Mouse (Mus musculus): ENCODE measurements at regions not wholly inside any gene's neighbourhood (a gene's known extent, or its start where the extent isn't known, plus 50 kb on each side); places are given as distances from the start of the nearest gene placed in this dataset.

- no peak for DNase-seq (ENCODE audit: low spot score in 2 of 2)
Measured at GRCm38 (mm10) chr3:105130228-105130627, 63.6 kb downstream of the 4930564D02Rik start.

GRCm38 (mm10) chr3:105131053-105131452 is 64.4 kb downstream of the 4930564D02Rik start:
- no peak for DNase-seq (ENCODE audit: low spot score in 2 of 2)

- DNase-seq (ENCODE audit: low spot score in 2 of 2): no peak
Measured at GRCm38 (mm10) chr3:105133011-105133410, 66.4 kb downstream of the 4930564D02Rik start.

- DNase-seq (ENCODE audit: low spot score in 2 of 2): no peak
Measured at GRCm38 (mm10) chr3:105141170-105141971, 74.7 kb downstream of the 4930564D02Rik start.

- DNase-seq (ENCODE audit: low spot score in 2 of 2): no peak
Measured at GRCm38 (mm10) chr3:105142631-105143030, 76.0 kb downstream of the 4930564D02Rik start.

GRCm38 (mm10) chr3:105151475-105152157 is 85.0 kb downstream of the 4930564D02Rik start:
- peak; percentile 5 to 18 for DNase-seq (ENCODE audit: low spot score in 2 of 2)

- no peak for DNase-seq (ENCODE audit: low spot score in 2 of 2)
Measured at GRCm38 (mm10) chr3:105152158-105152541, 85.5 kb downstream of the 4930564D02Rik start.

- no peak for DNase-seq (ENCODE audit: low spot score in 2 of 2)
Measured at GRCm38 (mm10) chr3:105158376-105158775, 91.7 kb downstream of the 4930564D02Rik start.

- DNase-seq (ENCODE audit: low spot score in 2 of 2): peak; percentile 34 to 53
Measured at GRCm38 (mm10) chr3:105165355-105165754, 98.7 kb downstream of the 4930564D02Rik start.

GRCm38 (mm10) chr3:105169117-105169516 is 102.5 kb downstream of the 4930564D02Rik start:
- no peak for DNase-seq (ENCODE audit: low spot score in 2 of 2)

GRCm38 (mm10) chr3:105171527-105171926 is 104.9 kb downstream of the 4930564D02Rik start:
- DNase-seq (ENCODE audit: low spot score in 2 of 2): no peak

- DNase-seq (ENCODE audit: low spot score in 2 of 2): no peak
Measured at GRCm38 (mm10) chr3:105172054-105172453, 105.4 kb downstream of the 4930564D02Rik start.

- DNase-seq (ENCODE audit: low spot score in 2 of 2): no peak
Measured at GRCm38 (mm10) chr3:105191303-105191702, 124.7 kb downstream of the 4930564D02Rik start.

- DNase-seq (ENCODE audit: low spot score in 2 of 2): no peak
Measured at GRCm38 (mm10) chr3:105191830-105192229, 125.2 kb downstream of the 4930564D02Rik start.

- DNase-seq (ENCODE audit: low spot score in 2 of 2): no peak
Measured at GRCm38 (mm10) chr3:105200735-105201134, 134.1 kb downstream of the 4930564D02Rik start.

- DNase-seq (ENCODE audit: low spot score in 2 of 2): no peak
Measured at GRCm38 (mm10) chr3:105209164-105209563, 142.5 kb downstream of the 4930564D02Rik start.

GRCm38 (mm10) chr3:105211023-105211422 is 144.4 kb downstream of the 4930564D02Rik start:
- no peak for DNase-seq (ENCODE audit: low spot score in 2 of 2)

GRCm38 (mm10) chr3:105211726-105212125 is 145.1 kb downstream of the 4930564D02Rik start:
- no peak for DNase-seq (ENCODE audit: low spot score in 2 of 2)

GRCm38 (mm10) chr3:105214867-105215266 is 148.2 kb downstream of the 4930564D02Rik start:
- no peak for DNase-seq (ENCODE audit: low spot score in 2 of 2)

- no peak for DNase-seq (ENCODE audit: low spot score in 2 of 2)
Measured at GRCm38 (mm10) chr3:105215729-105216128, 149.1 kb downstream of the 4930564D02Rik start.

- DNase-seq (ENCODE audit: low spot score in 2 of 2): no peak
Measured at GRCm38 (mm10) chr3:105219630-105220029, 153.0 kb downstream of the 4930564D02Rik start.

GRCm38 (mm10) chr3:105220641-105221040 is 154.0 kb downstream of the 4930564D02Rik start:
- no peak for DNase-seq (ENCODE audit: low spot score in 2 of 2)

- DNase-seq (ENCODE audit: low spot score in 2 of 2): no peak
Measured at GRCm38 (mm10) chr3:105222925-105223324, 156.3 kb downstream of the 4930564D02Rik start.

All from urinary bladder, adult 18-20 months (tissue).